Mouse (Mus musculus) spleen, adult 2 months (tissue): ENCODE measurements around the gene Armc10.

Experiments
- CTCF ChIP-seq: fragments of 200-500 bp; IDR thresholded peaks from 2 replicates; pipeline ENCODE4 v1.5.1; 2011; ENCODE audit warnings: mild to moderate bottlenecking, inconsistent platforms; ENCODE audit not compliant: insufficient read depth, insufficient read length, insufficient replicate concordance; ENCODE audit errors: extremely low read depth
- POLR2A ChIP-seq: fragments of 200-500 bp; IDR thresholded peaks from 2 replicates; pipeline ENCODE4 v1.6.1; 2011; ENCODE audit warnings: low read depth, low read length, inconsistent platforms

DNA sequence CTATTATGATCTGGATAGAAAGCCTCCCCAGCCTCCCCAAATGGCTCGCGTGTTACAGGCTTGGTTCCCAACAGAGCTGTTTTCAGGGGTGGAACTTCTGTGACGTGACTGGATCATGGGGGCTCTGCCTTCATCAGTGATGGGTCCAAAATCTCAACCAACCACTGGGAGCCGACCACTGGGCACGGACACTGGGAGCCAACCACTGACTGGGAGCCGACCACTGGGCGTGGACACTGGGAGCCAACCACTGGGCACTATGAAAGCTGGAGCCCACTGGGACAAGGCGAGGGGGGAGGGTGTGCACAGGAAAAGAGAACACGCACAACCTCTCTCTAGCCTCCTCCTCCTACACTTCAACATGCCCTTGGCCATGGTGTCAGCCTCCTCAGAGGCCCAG, 38.2 kb downstream of the Armc10 start:
- TF ChIP-seq CTCF (no peak), POLR2A (no peak)
